Mouse (Mus musculus): Measurements from ENCODE around the gene Acvr1b.

GRCm38 (mm10) chr15:101256463-101257206, 82.8 kb downstream of the Acvr1b start:
- TF ChIP-seq POLR2A (IDR thresholded peaks at IDR 0.05; ENCODE audit: insufficient read length, low read depth): no peak
- no peak for TF ChIP-seq E2F4 (IDR thresholded peaks at IDR 0.05; ENCODE audit: insufficient read depth)
- no peak for TF ChIP-seq CEBPB (IDR thresholded peaks at IDR 0.05; ENCODE audit: insufficient read depth, poor library complexity, severe bottlenecking)
- TF ChIP-seq MAX (IDR thresholded peaks at IDR 0.05; ENCODE audit: low read depth): no peak
- no peak for TF ChIP-seq MYOG (IDR thresholded peaks at IDR 0.05; ENCODE audit: control insufficient read depth in 1 of 3, insufficient read depth in 1 of 3, insufficient read length in 2 of 3, low read depth in 2 of 3)
- TF ChIP-seq SRF (IDR thresholded peaks at IDR 0.05; ENCODE audit: control insufficient read depth, insufficient read length, low read depth): no peak
- TF ChIP-seq POLR2AphosphoS2 (IDR thresholded peaks at IDR 0.05; ENCODE audit: insufficient read length, low read depth): no peak
- TF ChIP-seq USF1 (IDR thresholded peaks at IDR 0.05; ENCODE audit: low read depth): no peak
- TF ChIP-seq MYOD1 (IDR thresholded peaks at IDR 0.05; ENCODE audit: control insufficient read depth in 1 of 3, insufficient read length in 2 of 3, low read depth in 2 of 3): no peak

Data from myocyte (in vitro differentiated cells).